Mouse (Mus musculus) frontal cortex, postnatal 25 days (tissue): ENCODE measurements around the gene Ube2l3.
A peak's percentile ranks its signal among the peaks of the same experiment; 100 is the strongest.
"Not testable (repeated sequence)": the region's sequence is repeated elsewhere in the genome, so short reads cannot be mapped to it uniquely, and the experiment has no call there.

ENCODE experiments used
- DNase-seq, 2 experiments: peaks; one replicate each; pipeline ENCODE4 v3.0.0; 2022; ENCODE audit warnings: low spot score in 2 of 2

Ube2l3 gene

DNA sequence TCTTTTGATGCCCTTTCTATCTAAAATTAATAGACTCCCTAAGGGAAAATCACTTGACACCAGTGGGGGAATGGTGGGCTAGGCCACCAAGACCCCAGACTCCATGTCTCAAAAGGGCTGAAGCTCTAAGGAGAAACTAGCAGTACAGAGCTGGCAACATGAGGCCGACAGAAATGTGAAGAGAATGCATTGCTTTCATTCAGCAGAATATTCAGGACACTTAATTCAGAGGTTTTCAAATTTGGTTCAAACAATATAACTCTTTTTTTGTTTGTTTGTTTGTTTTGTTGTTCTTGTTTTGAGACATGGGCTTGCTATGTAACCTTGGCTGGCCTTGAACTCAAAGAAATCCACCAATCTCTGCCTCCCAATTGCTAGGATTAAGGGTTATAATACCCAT lies at the start of gene Ube2l3:
Gene Ube2l3 (minus strand): TSS at position 101 of the 400 bp plus-strand sequence.
- DNase-seq, result no peak

DNA sequence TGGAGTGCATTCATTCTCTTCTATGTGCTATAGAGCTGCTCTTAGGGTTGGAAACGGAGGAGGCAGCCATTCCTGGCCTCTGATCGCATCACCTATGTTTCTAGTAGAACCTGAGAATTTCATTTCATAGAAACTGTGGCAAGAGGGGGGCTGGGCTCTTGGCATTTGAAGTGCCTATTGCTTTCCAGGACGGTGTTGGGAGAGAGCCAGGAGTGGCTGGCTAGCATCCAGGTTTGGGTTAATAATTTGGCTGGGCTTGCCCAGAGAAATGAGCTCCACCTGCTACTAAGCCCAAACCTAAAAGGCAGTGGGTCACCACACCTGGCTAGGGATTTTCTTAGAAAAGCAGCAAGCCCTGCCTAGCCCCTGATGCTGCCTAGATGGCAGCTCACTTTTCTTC lies 49.1 kb upstream of the Ube2l3 start:
- no peak for DNase-seq

DNA sequence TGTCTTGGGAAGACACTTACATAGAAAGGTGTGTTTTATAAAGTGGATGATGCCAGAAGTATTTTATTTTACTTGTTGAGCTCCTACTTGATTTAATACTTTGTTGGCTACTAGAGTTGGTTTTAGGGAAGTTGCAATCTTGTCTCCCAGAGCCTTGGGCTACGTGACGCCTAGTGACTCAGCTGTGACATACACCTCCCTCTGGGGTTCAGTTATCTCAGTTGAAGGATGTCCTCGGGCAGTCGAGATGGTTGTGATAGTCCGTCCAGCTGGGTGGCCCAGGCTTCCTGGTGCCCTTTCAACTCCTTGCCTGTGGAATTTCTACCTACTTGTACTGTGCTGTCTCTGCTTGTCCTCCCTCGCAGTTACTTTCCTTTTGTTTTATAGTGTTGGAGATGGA lies 46.7 kb upstream of the Ube2l3 start:
- DNase-seq, result no peak

DNA sequence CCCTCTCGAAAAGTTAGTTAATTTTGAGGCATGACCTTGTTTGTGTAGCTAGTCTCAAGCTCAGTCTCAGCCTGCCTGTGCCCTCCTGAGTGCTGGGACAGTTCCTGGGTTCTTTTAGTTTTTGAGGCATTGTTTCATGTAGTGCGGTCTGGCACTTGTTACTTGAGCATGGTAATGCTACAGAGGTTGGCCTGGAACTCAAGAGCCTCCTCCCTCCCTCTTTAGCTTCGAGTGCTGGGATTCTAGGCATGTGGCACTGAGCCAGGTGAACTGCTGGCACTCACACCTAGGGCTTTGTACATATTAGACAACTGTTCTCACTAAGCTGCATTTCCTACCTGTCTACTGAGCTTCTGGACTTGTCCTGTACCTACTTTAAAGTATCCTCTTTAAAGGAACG lies 45.3 kb upstream of the Ube2l3 start:
- no peak for DNase-seq

DNA sequence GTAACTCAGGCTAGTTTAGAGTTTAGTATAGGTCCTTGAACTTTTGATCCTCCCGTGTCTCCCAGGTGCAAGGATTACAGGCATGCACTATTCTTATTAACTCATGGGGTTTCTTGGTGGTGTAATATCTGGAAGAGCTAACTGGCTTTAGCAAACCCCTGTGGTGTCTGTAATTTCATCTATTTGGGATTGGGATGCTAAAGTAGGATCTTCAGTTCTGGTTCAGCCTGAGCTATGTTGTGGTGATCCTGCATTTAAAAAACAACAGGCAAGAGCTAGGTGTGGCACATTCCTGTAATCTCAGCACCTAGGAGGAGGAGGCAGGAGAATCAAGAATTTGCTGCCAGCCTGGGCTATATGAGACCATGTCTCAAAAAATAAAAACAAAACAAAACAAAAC lies 42.5 kb upstream of the Ube2l3 start:
- no peak for DNase-seq

DNA sequence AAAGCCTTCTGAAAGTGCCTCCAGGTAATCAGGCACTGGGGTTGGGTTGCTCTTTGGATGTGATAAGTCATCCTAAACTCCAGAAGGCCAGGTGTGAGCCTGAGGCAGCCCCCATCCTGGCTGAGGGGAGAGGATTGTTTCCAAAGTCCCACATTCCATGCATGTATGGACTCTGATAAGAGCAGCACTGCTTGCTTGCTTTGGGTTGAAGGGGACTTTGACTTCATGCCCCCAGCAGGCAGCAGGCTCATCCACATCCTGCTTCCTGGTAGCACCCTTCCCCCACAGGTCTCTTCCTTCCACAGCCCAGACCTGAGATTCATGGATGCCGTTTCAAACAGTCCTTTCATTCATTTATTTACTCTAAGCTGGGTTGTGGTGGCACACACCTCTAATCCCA lies 41.3 kb upstream of the Ube2l3 start:
- no peak for DNase-seq

DNA sequence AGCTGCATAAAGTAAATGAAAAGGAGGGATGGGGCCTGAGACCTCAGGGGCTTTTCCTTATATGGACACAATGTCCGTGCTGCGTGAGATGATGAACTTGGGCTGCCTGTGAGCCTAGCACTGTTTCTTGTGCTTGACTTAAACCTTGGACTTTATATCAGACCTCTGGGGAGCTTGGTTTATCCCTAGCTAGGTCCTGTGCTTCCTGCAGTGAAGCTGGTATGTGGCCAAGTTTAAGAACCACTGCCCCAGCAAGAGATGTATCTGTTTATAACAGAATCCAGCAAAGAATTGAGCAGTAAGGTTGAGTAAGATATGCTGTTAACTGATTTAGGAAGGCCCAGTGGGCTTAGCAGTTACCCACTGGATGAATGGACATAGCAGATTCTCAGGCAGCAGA lies 37.0 kb upstream of the Ube2l3 start:
- no peak for DNase-seq

DNA sequence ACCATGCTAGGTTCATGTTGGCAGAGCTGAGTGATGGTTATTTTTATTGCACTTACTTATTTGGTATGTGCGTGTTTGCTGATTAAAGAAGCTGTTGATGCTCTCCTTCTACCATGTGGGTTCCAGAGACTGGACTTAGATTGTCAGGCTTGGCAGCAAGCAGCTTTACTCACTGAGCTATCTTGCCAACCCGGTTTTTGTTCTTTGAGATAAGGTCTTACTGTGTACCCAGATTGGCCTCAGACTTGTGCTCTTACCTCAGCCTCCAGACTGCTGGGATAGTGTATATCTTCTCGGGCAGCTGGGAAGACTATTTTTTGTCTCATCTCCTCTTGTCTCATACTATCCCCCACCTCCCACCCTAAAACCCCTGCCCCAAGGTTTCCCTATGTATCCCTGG lies 35.2 kb upstream of the Ube2l3 start:
- no peak for DNase-seq

DNA sequence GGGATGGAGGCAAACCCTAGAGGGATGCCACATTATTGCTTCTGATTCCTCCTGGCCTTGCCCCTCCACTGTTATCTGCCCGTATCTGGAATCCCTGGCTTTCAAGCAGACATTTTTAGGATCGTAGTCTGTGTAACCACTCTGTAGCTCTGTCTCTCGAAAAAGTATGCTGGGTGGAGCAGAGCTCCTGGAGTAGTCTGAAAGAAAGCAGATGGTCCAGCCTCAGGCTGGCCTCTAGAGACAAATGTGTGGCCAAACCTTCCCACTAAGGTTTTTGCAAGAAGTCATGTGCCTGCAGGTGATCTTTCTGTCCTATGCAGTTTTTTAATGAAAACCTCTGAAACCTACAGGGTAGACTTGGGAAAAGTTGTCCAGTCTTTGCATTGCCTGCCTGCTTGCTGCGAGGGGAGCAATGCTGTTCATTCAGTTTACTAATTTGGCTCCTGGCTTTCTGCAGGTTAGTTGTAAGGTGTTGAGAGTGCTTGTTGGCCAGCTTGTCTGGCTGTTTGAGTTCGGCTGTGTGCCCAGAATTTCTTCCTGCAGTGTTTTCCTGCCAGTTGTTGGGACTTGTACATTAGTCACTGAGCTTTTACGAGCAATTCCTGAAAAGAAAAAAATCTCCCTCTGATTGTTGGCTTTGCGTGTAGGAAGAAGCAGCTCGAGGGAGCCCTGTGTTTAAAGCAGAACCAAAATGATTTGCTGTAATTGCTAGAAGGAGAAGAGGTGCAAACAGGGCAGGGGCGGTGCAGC lies 32.6 kb upstream of the Ube2l3 start:
- DNase-seq, result no peak

DNA sequence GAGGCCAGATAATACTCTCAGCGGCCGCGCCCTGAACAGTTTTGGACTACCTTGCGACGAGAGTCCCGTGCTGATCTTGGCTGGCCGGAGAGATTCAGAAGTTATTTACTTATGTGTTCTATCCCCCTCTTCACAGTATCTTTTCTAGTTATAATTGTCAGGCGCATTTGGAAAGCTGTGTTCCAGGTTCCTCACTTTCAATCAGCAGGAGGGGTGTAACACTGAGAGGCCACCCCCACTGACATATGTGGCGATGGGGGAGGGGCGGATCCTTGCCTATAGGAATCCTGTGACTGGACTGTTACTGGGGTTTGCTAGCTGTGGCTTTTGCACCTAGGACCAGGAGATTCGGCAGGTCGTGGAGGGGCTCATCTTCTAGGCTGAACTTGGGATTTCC lies 32.0 kb upstream of the Ube2l3 start:
- DNase-seq, result peak; percentile 20 to 22

DNA sequence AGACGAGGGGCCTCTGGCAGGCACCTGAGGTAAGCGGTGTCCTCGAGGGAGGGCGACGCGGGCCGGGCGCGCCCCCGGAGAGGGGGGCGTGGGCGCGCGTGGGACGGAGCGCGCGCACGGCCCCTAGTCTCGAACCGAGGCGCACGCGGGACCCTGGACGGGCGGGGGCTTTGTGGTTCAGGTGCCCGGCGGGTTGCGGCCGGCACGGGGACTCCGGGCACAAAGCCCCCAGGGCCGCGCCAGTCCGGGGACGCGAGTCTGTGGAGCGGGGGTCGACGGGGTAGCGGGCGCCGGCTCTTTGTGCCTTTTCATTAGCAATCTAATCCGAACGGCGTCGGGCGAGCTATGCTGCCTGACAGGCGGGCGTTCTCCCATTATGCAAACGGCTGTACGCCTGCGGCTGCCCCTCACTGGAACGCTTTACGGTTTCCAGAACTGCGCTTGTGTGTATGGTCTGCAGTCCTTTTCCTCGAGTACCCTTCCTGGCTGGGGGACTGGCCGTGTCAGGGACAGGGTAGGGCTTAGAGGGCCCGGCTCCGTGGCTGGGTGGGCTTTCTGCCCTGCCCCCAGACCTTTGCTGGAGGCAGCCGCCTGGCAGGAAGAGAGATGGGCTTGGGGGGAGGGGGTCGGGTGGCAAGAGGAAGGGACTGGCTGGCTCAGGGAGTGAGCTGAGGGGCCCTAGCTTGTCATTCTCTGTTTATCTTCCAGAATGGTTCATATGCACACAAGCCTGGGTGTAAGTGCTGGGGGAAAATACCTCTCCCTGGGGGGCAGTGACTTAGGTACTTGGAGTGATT lies 31.5 kb upstream of the Ube2l3 start:
- peak in 1 of 2 experiments; percentile 9 for DNase-seq

DNA sequence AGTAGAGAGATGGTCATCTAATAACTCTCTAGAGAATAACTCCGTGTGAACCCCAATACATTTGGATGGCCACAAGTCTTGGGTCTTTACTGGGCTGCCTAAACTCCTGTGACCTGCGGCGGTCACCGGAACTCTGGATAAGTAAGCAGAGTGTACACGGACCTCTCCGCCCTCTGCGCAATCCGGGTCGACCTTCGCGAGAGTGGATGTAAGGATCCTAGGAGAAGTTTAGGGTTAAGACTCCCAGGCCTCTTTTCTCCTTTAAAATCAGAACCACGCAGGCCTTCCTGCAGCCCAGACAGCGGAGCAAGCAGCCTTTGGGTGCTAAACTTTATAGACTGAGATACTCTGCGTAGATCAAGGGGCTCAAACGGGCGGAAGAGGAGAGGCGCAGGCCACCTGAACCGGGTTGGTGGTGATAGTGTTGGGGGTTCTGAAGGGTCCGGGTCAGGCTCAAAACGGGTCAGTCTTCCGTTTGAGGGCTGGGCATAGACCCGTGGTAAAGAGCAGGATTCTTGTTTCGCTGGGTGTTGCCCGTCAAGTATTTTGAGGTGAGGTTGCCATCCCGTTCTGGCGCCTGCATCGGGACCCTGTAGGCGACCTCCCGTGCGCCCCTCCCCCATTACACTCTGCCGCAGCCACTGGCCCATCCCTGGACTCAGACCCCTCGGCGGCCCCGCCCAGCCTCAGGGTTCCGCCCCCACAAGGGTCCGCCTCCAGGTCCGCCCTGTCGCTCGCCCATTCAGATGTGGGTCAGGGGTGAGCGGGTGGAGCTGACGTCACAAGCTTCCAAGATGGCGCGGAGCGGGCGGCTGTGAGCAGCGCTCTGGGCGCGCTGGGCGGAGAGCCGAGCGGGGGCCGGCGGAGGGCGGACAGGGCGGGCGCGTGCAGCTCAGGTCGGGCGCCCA lies 30.6 kb upstream of the Ube2l3 start, which contains the start of gene Hic2:
Gene Hic2 (plus strand): TSS at position 779 of the 908 bp plus-strand sequence.
- DNase-seq, result peak; percentile 75 to 84

DNA sequence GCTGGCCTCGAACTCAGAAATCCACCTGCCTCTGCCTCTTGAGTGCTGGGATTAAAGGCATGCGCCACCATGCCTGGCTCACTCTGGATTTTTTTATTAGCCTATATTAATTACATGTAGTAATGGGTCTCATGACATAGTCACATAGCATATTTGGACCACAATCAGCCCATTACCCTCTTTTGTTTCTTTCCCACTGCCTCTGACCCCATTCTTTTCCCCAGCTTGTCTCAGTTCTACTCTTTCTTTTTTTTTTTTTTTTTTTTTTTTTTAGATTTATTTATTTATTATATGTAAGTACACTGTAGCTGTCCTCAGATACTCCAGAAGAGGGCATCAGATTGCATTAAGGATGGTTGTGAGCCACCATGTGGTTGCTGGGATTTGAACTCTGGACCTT lies 29.1 kb upstream of the Ube2l3 start:
- not testable (repeated sequence) for DNase-seq

DNA sequence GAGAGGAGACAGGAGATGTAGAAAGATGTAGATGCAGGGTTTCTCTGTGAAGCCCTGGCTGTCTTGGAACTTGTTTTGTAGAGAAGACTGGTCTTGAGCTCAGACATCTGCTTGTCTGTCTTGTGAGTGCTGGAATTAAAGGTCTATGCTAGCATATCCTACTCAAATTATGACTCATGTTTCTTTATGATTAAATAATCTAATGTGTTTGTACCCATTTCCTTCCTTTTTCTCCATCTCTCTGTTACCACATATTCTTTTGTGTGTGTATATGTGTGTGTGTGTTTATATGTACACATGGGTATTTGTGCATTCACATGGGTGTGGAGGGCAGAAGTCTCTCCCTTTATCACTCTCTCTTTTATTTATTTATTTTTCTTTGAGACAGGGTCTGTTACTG lies 24.0 kb upstream of the Ube2l3 start:
- DNase-seq, result no peak

DNA sequence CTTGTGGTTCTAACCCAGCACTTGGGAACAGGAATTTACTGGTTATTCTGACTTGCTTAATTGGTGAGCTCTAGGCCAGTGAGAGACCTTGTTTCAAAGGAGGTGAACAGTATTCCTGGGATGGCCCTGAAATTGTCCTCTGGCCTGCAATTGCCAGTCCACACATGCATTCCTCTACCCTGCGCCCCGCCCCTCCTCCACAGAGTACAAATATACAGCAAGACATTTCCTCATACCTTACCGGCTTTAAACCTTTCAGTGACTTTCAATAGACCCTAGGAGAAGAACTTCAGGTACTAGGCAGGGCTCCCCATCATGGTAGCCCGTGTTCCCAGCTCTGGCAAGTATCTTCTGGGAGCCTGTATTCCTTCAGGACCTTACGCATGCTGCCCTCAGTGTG lies 23.1 kb upstream of the Ube2l3 start:
- no peak for DNase-seq

DNA sequence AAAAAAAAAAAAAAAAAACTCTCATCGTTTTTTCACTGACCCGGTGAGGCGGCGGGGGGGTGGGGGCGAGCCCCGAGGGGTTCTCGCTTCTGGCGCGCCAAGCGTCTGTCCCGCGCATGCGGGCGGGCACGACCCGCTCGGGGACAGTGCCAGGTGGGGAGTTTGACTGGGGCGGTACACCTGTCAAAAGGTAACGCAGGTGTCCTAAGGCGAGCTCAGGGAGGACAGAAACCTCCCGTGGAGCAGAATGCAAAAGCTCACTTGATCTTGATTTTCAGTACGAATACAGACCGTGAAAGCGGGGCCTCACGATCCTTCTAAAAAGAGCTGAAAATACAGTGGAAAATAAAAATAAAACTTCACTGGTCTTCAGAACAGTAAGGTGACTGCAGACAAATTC lies 19.7 kb upstream of the Ube2l3 start:
- peak; percentile 95 to 97 for DNase-seq

DNA sequence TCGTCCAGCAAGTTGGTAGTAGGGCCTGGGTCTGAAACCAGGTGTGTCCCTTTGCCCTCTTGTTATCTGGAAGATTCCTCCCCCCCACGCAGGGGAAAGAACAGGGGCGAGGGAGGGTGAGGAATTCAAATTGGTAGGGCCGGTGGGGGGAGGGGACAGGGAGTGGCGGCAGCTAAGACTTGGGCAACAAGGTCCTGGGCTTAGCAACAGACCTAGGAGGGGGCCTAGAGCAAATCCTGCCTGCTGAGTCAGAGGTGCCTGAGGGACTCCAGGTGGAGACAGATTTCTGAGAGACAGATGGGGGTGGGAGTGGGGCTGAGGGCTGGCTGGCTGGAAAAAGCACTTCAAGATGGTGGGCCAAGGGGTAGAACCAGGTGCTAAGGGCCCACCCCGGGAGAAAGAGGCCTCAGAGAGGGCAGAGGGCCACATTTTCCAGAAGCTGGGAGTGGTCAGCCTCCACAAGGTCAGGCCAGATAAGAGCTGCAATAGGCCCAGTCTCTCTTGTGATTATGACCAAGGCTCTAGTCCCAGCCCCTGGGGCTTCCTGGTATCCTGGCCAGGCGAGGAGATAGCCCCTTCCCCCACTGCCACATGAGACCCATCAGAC lies 17.8 kb upstream of the Ube2l3 start:
- DNase-seq, result no peak

DNA sequence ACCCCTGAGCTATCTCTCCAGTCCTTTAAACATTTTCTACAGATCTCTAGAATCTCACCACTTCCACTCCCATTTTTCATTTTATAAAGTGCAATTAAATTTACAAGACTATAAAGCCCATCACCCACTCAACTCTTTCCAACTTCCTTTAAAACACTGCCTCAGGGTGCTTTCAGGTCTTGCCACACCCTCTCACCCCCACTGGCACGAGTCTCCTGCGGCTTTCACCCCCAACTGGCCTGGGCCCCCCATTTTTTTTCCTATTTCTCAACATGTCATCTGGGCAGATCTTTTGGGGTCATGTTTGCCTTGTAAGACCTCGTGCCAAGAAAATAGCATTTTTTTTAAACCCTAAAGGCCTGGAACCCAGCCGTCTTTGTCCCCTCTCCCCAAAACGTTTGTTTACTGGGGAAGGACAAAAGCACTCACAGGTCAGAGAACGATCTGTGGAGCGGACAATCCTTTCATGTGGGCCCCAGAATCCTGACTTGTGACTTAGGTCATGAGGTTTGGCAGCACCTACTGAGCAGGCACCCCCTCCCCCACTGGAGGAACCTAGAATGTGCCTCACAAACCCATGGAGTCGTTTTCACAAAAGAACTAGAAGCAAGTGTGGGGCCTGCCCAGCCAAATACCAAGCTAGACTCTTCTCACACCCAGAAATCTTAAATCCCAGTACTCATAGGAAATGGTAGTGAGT lies 14.6 kb upstream of the Ube2l3 start:
- no peak for DNase-seq

DNA sequence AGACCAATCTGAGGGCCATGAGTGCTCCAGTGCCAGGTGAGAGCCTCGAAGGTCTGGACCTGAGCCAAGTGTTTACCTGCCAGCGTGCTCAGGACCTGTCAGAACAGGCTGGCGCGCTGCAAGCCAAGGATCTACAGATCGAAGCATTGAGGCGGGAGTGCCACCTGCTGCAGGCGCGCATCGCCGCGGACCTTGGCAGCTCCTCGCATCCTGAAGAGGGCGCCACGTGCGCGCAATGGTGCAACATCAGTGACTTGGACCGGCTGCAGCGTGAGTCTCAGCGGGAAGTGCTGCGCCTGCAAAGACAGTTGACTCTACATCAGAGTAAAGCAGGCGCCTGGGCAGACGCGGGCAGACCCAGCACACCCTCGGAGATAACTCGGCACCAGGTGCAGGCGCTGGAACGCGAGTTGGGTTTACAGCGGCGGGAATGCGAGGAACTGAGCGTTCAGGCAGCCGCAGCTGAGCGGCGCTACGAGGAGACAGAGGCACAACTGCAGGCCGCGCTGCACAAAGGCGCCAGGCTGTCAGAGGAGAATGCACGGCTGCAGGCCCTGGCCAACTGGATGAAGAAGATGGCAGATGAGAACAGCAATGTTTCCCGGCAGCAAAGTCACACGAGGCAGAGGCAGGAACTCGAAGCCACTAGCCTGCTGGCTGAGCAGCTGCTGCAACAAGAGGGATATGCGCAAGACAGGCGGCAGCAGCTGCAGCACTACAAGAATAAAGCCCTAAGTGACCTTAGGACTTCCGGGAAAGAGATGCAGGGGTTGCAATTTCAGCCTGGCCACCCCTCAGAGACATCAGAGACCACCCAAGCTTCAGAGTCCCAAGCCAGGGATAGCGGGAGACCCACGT lies 7.8 kb upstream of the Ube2l3 start:
- peak; percentile 79 to 82 for DNase-seq

DNA sequence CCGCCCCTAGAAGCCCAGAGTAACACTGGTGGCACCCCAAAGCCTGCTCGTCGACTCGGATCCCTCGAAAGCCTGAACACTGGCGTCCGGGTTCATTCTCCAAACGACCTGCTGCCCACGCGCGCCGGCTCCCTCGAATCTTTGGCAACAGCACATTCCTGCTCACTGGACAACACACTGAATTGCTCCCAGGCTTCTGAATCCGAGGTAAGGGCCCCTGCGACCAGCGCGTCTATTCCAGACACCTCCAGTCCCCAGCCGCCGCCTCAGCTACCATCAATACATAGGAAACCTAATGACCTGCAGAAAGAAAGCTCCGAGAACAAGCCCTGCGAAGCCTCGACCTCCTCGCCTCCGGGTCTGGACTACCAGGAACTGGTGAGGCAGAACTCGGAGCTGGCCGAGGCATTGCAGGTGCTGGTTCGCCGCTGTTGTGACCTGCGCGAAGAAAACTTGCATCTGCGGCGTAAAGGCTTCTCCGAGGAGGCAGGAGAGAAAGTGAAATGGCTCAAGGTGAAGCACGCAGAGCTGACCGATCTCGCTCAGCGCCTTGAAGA lies 7.0 kb upstream of the Ube2l3 start:
- DNase-seq, result peak; percentile 10 to 17
